Mouse (Mus musculus) urinary bladder, postnatal 10 days (tissue): Measurements from ENCODE around the gene Klhdc3.
A peak's percentile ranks its signal among the peaks of the same experiment; 100 is the strongest.

Source experiments
- DNase-seq: peaks from one replicate; pipeline ENCODE4 v3.0.0; 2022; ENCODE audit warnings: low spot score

The Klhdc3 gene

GRCm38 (mm10) chr17:46680760-46681373 lies at the start of gene Klhdc3:
Gene Klhdc3, minus strand, starts transcription at chr17:46680914.
- peak; percentile 95 for DNase-seq

- DNase-seq: no peak
These were observed 48.2 kb upstream of the Klhdc3 start, which contains the start of gene Gnmt for GRCm38 (mm10) chr17:46728904-46729318. Gene Gnmt, minus strand, starts transcription at chr17:46729168.

GRCm38 (mm10) chr17:46728496-46728895 lies 47.8 kb upstream of the Klhdc3 start:
- no peak for DNase-seq

- DNase-seq: no peak
These were observed 47.3 kb upstream of the Klhdc3 start for GRCm38 (mm10) chr17:46728021-46728420.

GRCm38 (mm10) chr17:46727271-46727670 lies 46.6 kb upstream of the Klhdc3 start:
- no peak for DNase-seq

GRCm38 (mm10) chr17:46725731-46726645 lies 45.3 kb upstream of the Klhdc3 start:
- no peak for DNase-seq

- DNase-seq: no peak
These were observed 44.6 kb upstream of the Klhdc3 start for GRCm38 (mm10) chr17:46725273-46725672.

- no peak for DNase-seq
These were observed 43.9 kb upstream of the Klhdc3 start for GRCm38 (mm10) chr17:46724477-46725084.

GRCm38 (mm10) chr17:46721077-46721476 lies 40.4 kb upstream of the Klhdc3 start:
- no peak for DNase-seq

- no peak for DNase-seq
These were observed 34.2 kb upstream of the Klhdc3 start for GRCm38 (mm10) chr17:46714756-46715481.

GRCm38 (mm10) chr17:46713849-46714248 lies 33.1 kb upstream of the Klhdc3 start:
- no peak for DNase-seq

- no peak for DNase-seq
These were observed 31.7 kb upstream of the Klhdc3 start for GRCm38 (mm10) chr17:46712442-46712841.

- no peak for DNase-seq
These were observed 31.0 kb upstream of the Klhdc3 start for GRCm38 (mm10) chr17:46711612-46712271.

- DNase-seq: peak; percentile 67
These were observed 30.4 kb upstream of the Klhdc3 start, which contains the start of gene Pex6 for GRCm38 (mm10) chr17:46710959-46711597. Gene Pex6, plus strand, starts transcription at chr17:46711463.

- no peak for DNase-seq
These were observed 25.8 kb upstream of the Klhdc3 start for GRCm38 (mm10) chr17:46706375-46707089.

GRCm38 (mm10) chr17:46704887-46705835 lies 24.4 kb upstream of the Klhdc3 start, which contains the start of gene Ppp2r5d:
Gene Ppp2r5d, minus strand, starts transcription at chr17:46705111.
- peak; percentile 70 for DNase-seq

GRCm38 (mm10) chr17:46703971-46704886 lies 23.5 kb upstream of the Klhdc3 start:
- no peak for DNase-seq

GRCm38 (mm10) chr17:46702506-46702905 lies 21.8 kb upstream of the Klhdc3 start:
- DNase-seq: no peak
